Mouse (Mus musculus) brain, embryonic 14.5 days (tissue): ENCODE data around the gene Olfr1392. TPM values are rescaled to one million over a fixed set of nuclear protein-coding genes. Genes with fewer than 3 reads are reported as not detected.
"Not testable (repeated sequence)": the region's sequence is repeated elsewhere in the genome, so short reads cannot be mapped to it uniquely, and the experiment has no call there.

Experiments used
- DNase-seq: peaks from one replicate; pipeline ENCODE4 v3.0.0-alpha.2; 2011; ENCODE audit warnings: low read depth
- CTCF ChIP-seq: fragments of 200-500 bp; IDR thresholded peaks from 2 replicates; pipeline ENCODE4 v1.5.1; 2012; ENCODE audit warnings: inconsistent platforms, mild to moderate bottlenecking, moderate library complexity, borderline replicate concordance; ENCODE audit not compliant: insufficient read depth, insufficient read length; ENCODE audit errors: extremely low read depth
- POLR2A ChIP-seq: fragments of 200-500 bp; IDR thresholded peaks from 2 replicates; pipeline ENCODE4 v1.6.1; 2012; ENCODE audit warnings: mild to moderate bottlenecking, inconsistent platforms, borderline replicate concordance; ENCODE audit not compliant: poor library complexity, insufficient read depth, insufficient read length, severe bottlenecking; ENCODE audit errors: extremely low read depth
- polyA plus RNA-seq: library from polyadenylated mRNA; depleted of rRNA; stranded (reverse); fragments of >200 nt; gene quantifications from 2 replicates; pipeline ENCODE4 v1.2.3, GENCODE M21; 2012

Gene Olfr1392
- polyA plus RNA-seq, 1 experiment, result 0.29 TPM

DNA sequence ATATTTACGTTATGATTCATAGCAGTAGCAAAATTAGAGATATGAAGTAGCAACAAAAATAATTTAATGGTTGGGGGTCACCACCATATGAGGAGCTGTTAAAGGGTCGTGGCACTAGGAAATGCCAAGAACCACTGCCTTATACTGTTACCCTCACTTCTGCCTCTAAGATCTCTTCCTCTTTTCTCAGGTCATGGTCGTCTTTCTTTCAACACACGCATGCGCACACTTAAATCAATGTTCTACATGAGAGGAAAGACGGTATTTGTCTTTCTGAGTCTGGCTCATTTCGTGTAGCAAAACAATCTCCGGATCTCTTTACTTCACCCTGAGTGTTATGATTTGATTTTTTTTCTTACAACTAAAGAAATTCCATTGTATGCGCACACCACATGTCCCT lies 15.3 kb upstream of the Olfr1392 start:
- TF ChIP-seq POLR2A (no peak), CTCF (no peak)
- DNase-seq, result no peak

GRCm38 (mm10) chr11:49270368-49270767 lies 14.7 kb upstream of the Olfr1392 start:
- TF ChIP-seq CTCF (no peak), POLR2A (no peak)
- no peak for DNase-seq

DNA sequence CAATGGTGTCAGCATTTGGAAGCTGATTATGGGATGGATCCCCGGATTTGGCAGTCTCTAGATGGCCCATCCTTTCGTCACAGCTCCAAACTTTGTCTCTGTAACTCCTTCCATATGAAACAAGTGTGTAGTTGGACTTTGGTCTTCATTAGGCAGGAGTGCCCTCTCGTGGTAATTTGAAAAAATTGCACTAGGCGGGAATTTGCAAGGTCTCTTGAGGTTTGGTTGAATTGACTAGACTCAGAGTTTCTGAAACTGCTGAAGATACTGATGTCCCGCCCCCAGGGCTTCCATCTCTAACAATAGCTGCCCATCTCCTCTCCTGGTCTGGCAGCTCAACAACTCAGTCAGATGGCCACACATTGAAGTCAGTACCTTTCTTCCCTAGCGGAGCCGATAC lies 13.7 kb upstream of the Olfr1392 start:
- peak; percentile 84 for DNase-seq
- TF ChIP-seq POLR2A (no peak), CTCF (peak; percentile 63; the same call in 1 of the 2 replicates)

- peak; percentile 53 for DNase-seq
- TF ChIP-seq POLR2A, result no peak
- TF ChIP-seq CTCF, result no peak
Observed at GRCm38 (mm10) chr11:49273834-49274519, 11.1 kb upstream of the Olfr1392 start.

DNA sequence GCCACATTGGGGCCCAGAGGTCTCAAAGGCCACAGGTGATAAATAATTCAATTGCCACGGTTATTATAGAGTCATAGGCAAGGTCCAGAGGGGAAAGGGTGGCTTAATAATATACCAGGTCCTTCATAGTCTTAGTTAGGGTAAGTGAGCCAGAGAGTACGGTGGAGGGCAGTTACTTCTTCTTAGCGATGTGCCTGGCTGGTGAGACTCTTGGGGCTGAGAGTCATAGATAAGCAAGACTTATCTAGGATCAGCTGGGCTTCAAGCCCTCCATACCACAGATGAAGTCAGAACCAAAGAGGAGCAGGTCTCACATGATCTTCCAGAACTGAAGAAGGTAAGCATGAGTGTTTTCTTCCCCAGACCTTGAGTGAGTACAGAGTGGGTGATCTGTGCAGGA lies 6.9 kb upstream of the Olfr1392 start, which contains the start of gene Olfr1393:
Gene Olfr1393 (plus strand): TSS at position 83 of the 400 bp plus-strand sequence.
- no peak for TF ChIP-seq POLR2A
- no peak for TF ChIP-seq CTCF
- no peak for DNase-seq

- DNase-seq, result no peak
Observed at GRCm38 (mm10) chr11:49287251-49287650, 2.2 kb downstream of the Olfr1392 start.

GRCm38 (mm10) chr11:49292777-49293176 lies 7.7 kb downstream of the Olfr1392 start:
- TF ChIP-seq POLR2A (no peak), CTCF (no peak)
- peak; percentile 64 for DNase-seq

More at GRCm38 (mm10) chr11:49287251-49287650, 2.2 kb downstream of the Olfr1392 start:
- no peak for TF ChIP-seq POLR2A
- no peak for TF ChIP-seq CTCF

DNA sequence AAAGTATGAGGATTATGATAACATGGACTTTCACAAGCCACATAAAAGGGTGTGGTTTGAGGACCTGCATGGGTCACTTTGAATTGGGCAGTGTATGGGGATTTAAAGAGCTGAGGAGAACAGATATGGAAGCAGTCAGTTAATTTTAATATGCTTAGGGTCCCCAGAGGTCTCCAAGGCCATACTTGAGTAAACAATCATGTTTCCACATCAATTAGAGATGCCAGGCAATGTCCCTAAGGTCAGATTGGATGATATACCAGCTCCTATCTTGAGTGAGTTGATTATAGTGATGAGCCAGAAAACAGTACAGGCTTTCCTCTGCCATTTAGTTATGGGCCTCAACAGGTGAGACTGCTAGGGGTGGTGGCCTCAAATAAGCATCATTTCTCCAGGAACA lies 19.4 kb downstream of the Olfr1392 start, which contains the start of gene Olfr10:
Gene Olfr10 (plus strand): TSS at position 301 of the 400 bp plus-strand sequence.
- no peak for DNase-seq
- TF ChIP-seq CTCF (no peak), POLR2A (no peak)

GRCm38 (mm10) chr11:49308547-49308946 lies 23.5 kb downstream of the Olfr1392 start:
- not testable (repeated sequence) for DNase-seq

DNA sequence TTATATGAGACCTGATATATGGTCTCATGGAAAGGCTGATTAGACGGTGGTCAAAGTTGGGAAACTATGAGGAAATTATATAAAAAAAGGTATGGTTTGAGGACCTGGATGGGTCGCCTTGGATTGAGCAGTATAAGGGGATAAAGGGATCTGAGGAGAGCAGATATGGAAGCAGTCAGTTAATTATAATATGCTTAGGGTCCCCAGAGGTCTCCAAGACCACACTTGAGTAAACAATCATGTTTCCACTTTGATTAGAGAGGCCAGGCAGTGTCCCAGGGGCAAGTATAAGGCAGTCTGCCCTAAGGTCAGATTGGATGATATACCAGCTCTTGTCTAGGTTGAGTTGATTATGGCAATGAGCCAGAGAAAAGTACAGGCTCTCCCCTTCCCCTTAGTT lies 37.4 kb downstream of the Olfr1392 start, which contains the start of gene Olfr1391:
Gene Olfr1391 (plus strand): TSS at position 301 of the 400 bp plus-strand sequence.
- DNase-seq, result no peak
- no peak for TF ChIP-seq POLR2A
- TF ChIP-seq CTCF, result no peak

DNA sequence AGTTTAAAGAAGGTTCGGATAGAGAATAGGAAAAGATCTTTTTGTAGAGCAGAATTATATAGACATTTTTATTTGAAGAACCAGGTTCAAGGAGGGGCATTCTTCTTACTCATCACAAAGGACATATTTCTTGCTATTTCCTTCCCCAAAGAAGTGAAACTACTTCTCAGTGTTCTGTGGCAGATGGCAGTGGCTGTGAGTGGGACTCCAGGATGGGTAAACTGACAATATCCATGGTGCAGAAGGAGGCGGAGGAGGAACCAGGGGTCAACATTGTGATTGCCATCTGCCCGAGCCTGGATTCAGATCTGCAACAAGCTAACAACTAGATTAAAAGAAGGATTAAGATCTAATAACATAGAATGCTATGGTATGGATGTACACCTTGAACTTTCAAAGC lies 41.6 kb downstream of the Olfr1392 start:
- no peak for DNase-seq
- no peak for TF ChIP-seq POLR2A
- TF ChIP-seq CTCF, result no peak

DNA sequence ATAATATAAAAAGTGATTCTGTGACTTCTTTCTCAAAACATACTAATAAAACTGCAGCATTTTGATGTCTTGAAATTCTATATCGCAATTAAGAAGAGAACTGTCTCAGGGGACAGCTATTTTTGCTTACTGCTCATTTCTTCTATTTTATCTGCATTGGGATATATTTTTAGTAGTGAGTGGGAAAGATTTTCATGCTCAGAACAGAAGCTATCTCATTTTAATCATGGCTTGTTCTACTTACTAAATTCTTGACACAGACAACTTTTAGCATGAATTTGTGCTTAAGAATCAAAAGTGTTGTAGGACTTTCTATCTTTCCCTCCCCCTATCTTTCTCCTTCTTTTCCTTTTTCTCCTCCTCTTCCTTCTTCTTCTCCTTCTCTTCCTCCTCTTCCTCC lies 44.6 kb downstream of the Olfr1392 start:
- TF ChIP-seq POLR2A, result no peak
- no peak for TF ChIP-seq CTCF
- DNase-seq, result no peak
